Mouse (Mus musculus) T-cell, adult 2 months (primary cell): ENCODE measurements around the gene Mrpl33.
A peak's percentile ranks its signal among the peaks of the same experiment; 100 is the strongest.

Source experiments
- DNase-seq: peaks from one replicate; pipeline ENCODE4 v3.0.0; 2022; ENCODE audit warnings: low spot score

The Mrpl33 gene

GRCm38 (mm10) chr5:31698297-31698726 lies 101.6 kb downstream of the Mrpl33 start:
- peak; percentile 99 for DNase-seq

GRCm38 (mm10) chr5:31698931-31699330 lies 102.2 kb downstream of the Mrpl33 start:
- DNase-seq: peak; percentile 10

DNA sequence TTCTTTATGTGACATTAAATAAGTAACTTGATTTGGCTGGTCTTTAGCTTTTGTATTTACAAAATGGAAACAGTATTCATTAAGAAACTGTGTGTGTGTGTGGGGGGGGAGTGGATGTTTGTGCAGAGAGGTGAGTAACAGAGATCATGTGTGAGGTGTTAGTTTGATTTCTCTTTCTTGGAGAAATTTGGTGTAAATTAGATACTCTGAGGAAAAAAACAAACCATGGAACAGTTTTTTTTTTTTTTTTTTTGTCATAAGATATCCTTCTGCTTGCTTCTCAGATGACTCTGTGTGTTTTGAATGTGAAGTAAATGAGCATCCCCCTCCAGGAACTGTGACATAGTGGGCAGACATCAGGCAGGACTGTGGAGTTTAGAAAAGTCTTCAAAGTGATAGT lies 102.7 kb downstream of the Mrpl33 start:
- no peak for DNase-seq

DNA sequence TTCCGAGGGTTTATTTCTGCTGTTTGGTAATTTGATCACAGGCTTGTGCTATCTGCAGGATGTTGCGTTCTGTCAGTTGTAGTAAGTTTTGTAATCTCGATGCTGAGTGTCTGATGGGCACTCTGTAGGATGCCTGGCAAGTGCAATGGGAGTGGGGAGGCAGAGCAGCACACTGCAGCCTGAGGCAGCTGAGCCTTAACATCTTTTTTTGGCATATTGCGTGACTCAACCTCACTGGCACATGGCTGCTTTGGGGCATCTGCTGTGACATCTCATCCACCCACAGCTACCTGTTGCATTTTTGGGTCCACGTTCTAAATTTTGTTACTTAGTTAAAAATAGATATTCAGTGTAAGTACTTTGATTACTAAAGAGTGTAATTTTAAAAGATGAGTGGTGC lies 108.2 kb downstream of the Mrpl33 start:
- no peak for DNase-seq

GRCm38 (mm10) chr5:31706826-31707225 lies 110.1 kb downstream of the Mrpl33 start:
- no peak for DNase-seq

DNA sequence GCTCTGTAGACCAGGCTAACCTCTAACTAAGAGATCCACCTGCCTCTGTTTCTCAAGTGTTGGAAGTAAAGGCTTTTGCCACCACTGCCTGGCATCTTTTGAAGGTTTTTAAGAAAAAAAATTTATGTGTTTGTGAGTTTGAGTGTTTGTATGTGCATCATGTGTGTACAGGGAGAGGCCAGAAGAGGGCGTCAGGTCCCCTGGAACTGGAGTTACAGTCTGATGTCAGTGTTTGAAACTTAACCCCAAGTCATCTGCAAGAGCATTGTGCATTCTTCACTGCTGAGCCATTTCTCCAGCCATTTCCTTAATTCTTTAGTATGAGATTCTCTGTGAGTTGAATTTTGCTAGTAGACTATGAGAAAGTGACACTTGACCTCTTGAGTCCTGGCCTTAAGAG lies 112.7 kb downstream of the Mrpl33 start:
- DNase-seq: peak; percentile 38

GRCm38 (mm10) chr5:31713280-31713711 lies 116.6 kb downstream of the Mrpl33 start:
- DNase-seq: no peak

GRCm38 (mm10) chr5:31713841-31714264 lies 117.1 kb downstream of the Mrpl33 start:
- DNase-seq: peak; percentile 36
